Mouse (Mus musculus) brain, embryonic 14.5 days (tissue): ENCODE measurements around the gene Cdc14b.

ENCODE experiments used
- CTCF ChIP-seq: fragments of 200-500 bp; IDR thresholded peaks from 2 replicates; pipeline ENCODE4 v1.5.1; 2012; ENCODE audit warnings: inconsistent platforms, mild to moderate bottlenecking, moderate library complexity, borderline replicate concordance; ENCODE audit not compliant: insufficient read depth, insufficient read length; ENCODE audit errors: extremely low read depth
- POLR2A ChIP-seq: fragments of 200-500 bp; IDR thresholded peaks from 2 replicates; pipeline ENCODE4 v1.6.1; 2012; ENCODE audit warnings: mild to moderate bottlenecking, inconsistent platforms, borderline replicate concordance; ENCODE audit not compliant: poor library complexity, insufficient read depth, insufficient read length, severe bottlenecking; ENCODE audit errors: extremely low read depth

DNA sequence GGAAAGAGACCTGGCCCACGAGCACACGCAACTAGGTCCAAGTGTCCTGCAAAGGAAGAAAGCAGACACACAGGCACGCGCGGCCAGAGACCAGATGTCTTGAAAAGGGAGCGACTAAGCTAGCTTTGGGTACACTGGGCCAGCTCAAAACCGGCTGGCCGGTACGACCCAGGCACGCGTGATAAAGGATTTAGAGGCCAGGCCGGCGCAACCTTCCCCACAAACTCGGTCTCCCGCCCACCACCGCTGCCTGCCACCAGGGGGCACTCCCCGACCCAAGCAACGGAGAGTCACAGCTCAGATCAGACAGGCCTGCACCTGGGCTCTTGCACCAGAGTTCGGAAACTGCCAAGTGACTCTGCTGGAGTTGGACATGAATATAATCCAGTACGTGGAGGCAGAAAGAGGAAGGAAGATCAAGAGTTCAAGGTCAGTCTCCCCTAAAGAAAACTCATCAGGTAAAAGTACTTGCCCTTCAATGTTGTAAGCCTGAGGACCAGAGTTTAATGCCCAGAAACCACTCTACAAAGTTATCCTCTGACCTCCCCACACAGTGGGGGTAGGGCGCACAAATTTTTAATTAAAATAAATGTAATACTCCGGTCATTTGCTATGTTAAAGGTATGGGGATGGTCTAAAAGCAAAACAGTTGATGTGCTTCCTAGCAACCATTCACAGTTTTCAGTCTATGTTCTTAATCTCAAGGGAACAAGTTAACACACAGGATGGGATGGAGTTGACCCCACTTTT lies 26.1 kb downstream of the Cdc14b start:
- peak; percentile 93 for TF ChIP-seq CTCF
- TF ChIP-seq POLR2A, result no peak
